Mouse (Mus musculus) lung, postnatal 0 days (tissue): ENCODE measurements around the gene Lmntd1. TPM values are rescaled to one million over a fixed set of nuclear protein-coding genes. Genes with fewer than 3 reads are reported as not detected.
"Not testable (repeated sequence)": the region's sequence is repeated elsewhere in the genome, so short reads cannot be mapped to it uniquely, and the experiment has no call there.

ENCODE experiments used
- ATAC-seq: fragments of 200-750 bp; cut with Nextera tagmentation; 2 replicates; pipeline ENCODE4 v1.8.0; 2017; ENCODE audit warnings: moderate library complexity
- DNase-seq: peaks from one replicate; pipeline ENCODE4 v3.0.0-alpha.2; 2016; ENCODE audit warnings: low spot score
- H3K27ac ChIP-seq: fragments of 300-500 bp; sonication (generic); 2 replicates; pipeline ENCODE4 v1.5.1; 2014; ENCODE audit warnings: antibody characterized with exemption, mild to moderate bottlenecking, low read length, mixed read lengths
- H3K27me3 ChIP-seq: fragments of 300-500 bp; sonication (generic); replicated peaks from 2 replicates; pipeline ENCODE4 v1.6.1; 2014; ENCODE audit warnings: low read length, mixed read lengths; ENCODE audit not compliant: insufficient read depth
- H3K36me3 ChIP-seq: fragments of 300-500 bp; sonication (generic); 2 replicates; pipeline ENCODE4 v1.6.1; 2014; ENCODE audit warnings: low read length, mixed read lengths; ENCODE audit not compliant: insufficient read depth
- H3K4me1 ChIP-seq: fragments of 300-500 bp; sonication (generic); 2 replicates; pipeline ENCODE4 v1.6.1; 2014; ENCODE audit warnings: antibody characterized with exemption, low read depth, low read length, mixed read lengths; ENCODE audit not compliant: insufficient read depth
- H3K4me2 ChIP-seq: fragments of 300-500 bp; sonication (generic); replicated peaks from 2 replicates; pipeline ENCODE4 v1.6.1; 2014; ENCODE audit warnings: low read depth, mild to moderate bottlenecking, low read length, moderate library complexity, mixed read lengths
- H3K4me3 ChIP-seq: fragments of 300-500 bp; sonication (generic); 2 replicates; pipeline ENCODE4 v1.5.1; 2014; ENCODE audit warnings: low read depth, low read length
- H3K9ac ChIP-seq: fragments of 300-500 bp; sonication (generic); replicated peaks from 2 replicates; pipeline ENCODE4 v1.6.1; 2014; ENCODE audit warnings: low read depth, mild to moderate bottlenecking
- H3K9me3 ChIP-seq: fragments of 300-500 bp; sonication (generic); 2 replicates; pipeline ENCODE4 v1.6.1; 2016; ENCODE audit warnings: low read length, mixed read lengths
- CTCF ChIP-seq: IDR thresholded peaks from 2 replicates; pipeline ENCODE4 v1.5.1; 2016; ENCODE audit warnings: antibody characterized with exemption, mild to moderate bottlenecking
- EP300 ChIP-seq: IDR thresholded peaks from 2 replicates; pipeline ENCODE4 v1.6.1; 2016; ENCODE audit warnings: antibody characterized with exemption, mild to moderate bottlenecking, control low read depth
- WGBS: fragments of 180-500 bp; shearing (Covaris S2); extraction: QIAGEN DNeasy Blood & Tissue Kit; methylation state at CpG from one replicate; pipeline ENCODE4 v1.1.7; 2014; 5-methylcytosine and 5-hydroxymethylcytosine counted together
- polyA plus RNA-seq: library from polyadenylated mRNA; unstranded; fragments of >200 nt; fragmentation: Nextera tagmentation; extraction: Ambion mirVana; gene quantifications from 2 replicates; pipeline ENCODE4 v1.2.1, GENCODE M21; 2015

Lmntd1 gene
- polyA plus RNA-seq, 1 experiment from 2014 or later: 0.74 TPM

GRCm38 (mm10) chr6:145338571-145339294, 275.4 kb downstream of the Lmntd1 start:
- Histone ChIP-seq H3K4me1 (peaks cover 11% of the 10 kb centered on the region; the same call in 1 of the 2 replicates), H3K9ac (no peak overlapping the region), H3K9me3 (no peaks in the 10 kb centered on the region), H3K4me3 (no peak overlapping the region), H3K36me3 (no peaks in the 10 kb centered on the region), H3K4me2 (no peak overlapping the region), H3K27ac (peak overlapping the region; percentile 11; the same call in 1 of the 2 replicates), H3K27me3 (no peaks in the 10 kb centered on the region)
- ATAC-seq (no peak), DNase-seq (peak; percentile 62)
- TF ChIP-seq EP300: no peak; the same call in 1 of the 2 replicates
- TF ChIP-seq CTCF: no peak
- WGBS: 51% methylated on average over 12 of the region's 12 CpGs

- not testable (repeated sequence) for H3K4me3 ChIP-seq, DNase-seq, H3K27me3 ChIP-seq, H3K36me3 ChIP-seq, H3K4me2 ChIP-seq, H3K9me3 ChIP-seq, ATAC-seq, H3K27ac ChIP-seq, H3K9ac ChIP-seq
- H3K4me1 ChIP-seq: peaks cover 11% of the 10 kb centered on the region; the same call in 1 of the 2 replicates
- WGBS: 77% methylated on average over 5 of the region's 6 CpGs
Observed at GRCm38 (mm10) chr6:145337521-145337920, 276.6 kb downstream of the Lmntd1 start.

GRCm38 (mm10) chr6:145335876-145336768, 278.0 kb downstream of the Lmntd1 start:
- ATAC-seq: no peak
- 57% methylated on average over 18 of the region's 18 CpGs for WGBS
- no peak overlapping the region for H3K9ac ChIP-seq
- TF ChIP-seq EP300 (no peak), CTCF (no peak)
- no peak overlapping the region for H3K4me3 ChIP-seq
- no peak overlapping the region for H3K27ac ChIP-seq
- no peak overlapping the region for H3K4me2 ChIP-seq
- H3K9me3 ChIP-seq: no peaks in the 10 kb centered on the region
- H3K36me3 ChIP-seq: no peaks in the 10 kb centered on the region
- DNase-seq: no peak
- no peaks in the 10 kb centered on the region for H3K27me3 ChIP-seq
- H3K4me1 ChIP-seq: peaks cover 11% of the 10 kb centered on the region; the same call in 1 of the 2 replicates

- H3K4me1 ChIP-seq: peaks cover 8% of the 10 kb centered on the region; the same call in 1 of the 2 replicates
- no peaks in the 10 kb centered on the region for H3K36me3 ChIP-seq
- 90% methylated on average over 3 of the region's 3 CpGs for WGBS
- H3K9me3 ChIP-seq: no peaks in the 10 kb centered on the region
- no peak overlapping the region for H3K4me3 ChIP-seq
- H3K9ac ChIP-seq: no peak overlapping the region
- ATAC-seq (no peak), DNase-seq (no peak)
- H3K4me2 ChIP-seq: no peak overlapping the region
- no peak overlapping the region for H3K27ac ChIP-seq
- TF ChIP-seq CTCF (no peak), EP300 (no peak)
- H3K27me3 ChIP-seq: no peaks in the 10 kb centered on the region
Observed at GRCm38 (mm10) chr6:145334211-145334610, 279.9 kb downstream of the Lmntd1 start.

- no peak overlapping the region for H3K4me3 ChIP-seq
- ATAC-seq: no peak
- no peak for TF ChIP-seq CTCF
- TF ChIP-seq EP300: no peak
- H3K4me1 ChIP-seq: no peaks in the 10 kb centered on the region
- WGBS: 49% methylated on average over 12 of the region's 12 CpGs
- no peaks in the 10 kb centered on the region for H3K9me3 ChIP-seq
- H3K27ac ChIP-seq: no peak overlapping the region
- H3K4me2 ChIP-seq: no peak overlapping the region
- H3K36me3 ChIP-seq: no peaks in the 10 kb centered on the region
- no peak for DNase-seq
- H3K27me3 ChIP-seq: no peaks in the 10 kb centered on the region
- no peak overlapping the region for H3K9ac ChIP-seq
Observed at GRCm38 (mm10) chr6:145326141-145326806, 287.8 kb downstream of the Lmntd1 start.

GRCm38 (mm10) chr6:145325095-145325494, 289.0 kb downstream of the Lmntd1 start:
- H3K27ac ChIP-seq: no peak overlapping the region
- DNase-seq: peak; percentile 41
- no peaks in the 10 kb centered on the region for H3K27me3 ChIP-seq
- WGBS: 38% methylated on average over 6 of the region's 6 CpGs
- no peaks in the 10 kb centered on the region for H3K9me3 ChIP-seq
- H3K9ac ChIP-seq: no peak overlapping the region
- H3K4me2 ChIP-seq: no peak overlapping the region
- TF ChIP-seq CTCF (no peak), EP300 (no peak)
- no peaks in the 10 kb centered on the region for H3K4me1 ChIP-seq
- ATAC-seq: peak; percentile 69
- H3K4me3 ChIP-seq: no peak overlapping the region
- H3K36me3 ChIP-seq: no peaks in the 10 kb centered on the region
